Mouse (Mus musculus): ENCODE measurements around the gene Serpina3g.

GRCm38 (mm10) chr12:104288336-104288735 lies 52.3 kb downstream of the Serpina3g start:
- TF ChIP-seq CTCF (IDR thresholded peaks at IDR 0.05), result no peak
- TF ChIP-seq EP300 (IDR thresholded peaks at IDR 0.05), result no peak

Data from lung, postnatal 0 days (tissue).